Mouse (Mus musculus) stomach, postnatal 0 days (tissue): ENCODE measurements at regions not wholly inside any gene's neighbourhood (a gene's known extent, or its start where the extent isn't known, plus 50 kb on each side); places are given as distances from the start of the nearest gene placed in this dataset.

Experiments
- CTCF ChIP-seq: IDR thresholded peaks from 2 replicates; pipeline ENCODE4 v1.5.1; 2016; ENCODE audit warnings: antibody characterized with exemption, low read depth, mild to moderate bottlenecking, moderate library complexity
- EP300 ChIP-seq: optimal IDR thresholded peaks from 2 replicates; pipeline ENCODE3; 2016; ENCODE audit warnings: antibody characterized with exemption

- TF ChIP-seq CTCF, result no peak
- TF ChIP-seq EP300, result no peak
Observed at GRCm38 (mm10) chr9:22937686-22938391, 285.0 kb upstream of the Bmper start.
